Mouse (Mus musculus): ENCODE results near the gene Shisa7.
"Not testable (repeated sequence)": the region's sequence is repeated elsewhere in the genome, so short reads cannot be mapped to it uniquely, and the experiment has no call there.

Gene Shisa7

DNA sequence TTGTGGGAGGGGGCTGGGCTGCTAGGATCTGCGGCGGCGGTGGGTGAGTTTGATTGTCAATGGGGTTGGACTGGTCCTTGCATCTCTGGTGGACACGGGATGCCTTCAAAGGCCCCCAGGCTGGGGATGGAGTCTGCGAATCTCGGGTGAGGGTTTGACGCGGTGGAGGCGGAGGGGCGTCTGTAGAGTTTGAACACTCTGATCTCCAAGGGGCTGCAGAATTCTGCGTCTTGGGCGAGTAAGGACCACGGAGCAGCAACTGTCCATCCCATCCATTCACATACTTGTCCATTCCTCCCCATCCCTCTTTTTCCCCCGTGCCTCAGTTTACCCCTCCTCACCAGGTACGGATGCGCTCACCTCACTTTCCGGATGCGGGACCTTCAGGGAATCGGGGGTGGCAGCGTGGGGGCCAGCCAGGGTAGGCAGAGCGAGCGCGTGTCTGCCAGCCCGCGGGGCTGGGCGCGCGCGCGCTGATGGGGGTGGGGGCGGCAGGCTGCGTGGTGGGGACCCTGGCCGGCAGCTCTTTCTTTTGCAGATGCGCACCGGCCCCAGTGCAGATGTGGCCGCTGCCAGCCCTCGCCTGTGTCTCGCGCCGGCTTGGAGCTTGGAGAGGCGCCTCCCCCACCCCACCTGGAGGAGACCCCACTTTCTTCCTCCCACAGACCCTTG is at the start of gene Shisa7:
Shisa7 (minus strand) TSS at position 452 of the 672 bp plus-strand sequence.
- DNase-seq, result no peak

DNA sequence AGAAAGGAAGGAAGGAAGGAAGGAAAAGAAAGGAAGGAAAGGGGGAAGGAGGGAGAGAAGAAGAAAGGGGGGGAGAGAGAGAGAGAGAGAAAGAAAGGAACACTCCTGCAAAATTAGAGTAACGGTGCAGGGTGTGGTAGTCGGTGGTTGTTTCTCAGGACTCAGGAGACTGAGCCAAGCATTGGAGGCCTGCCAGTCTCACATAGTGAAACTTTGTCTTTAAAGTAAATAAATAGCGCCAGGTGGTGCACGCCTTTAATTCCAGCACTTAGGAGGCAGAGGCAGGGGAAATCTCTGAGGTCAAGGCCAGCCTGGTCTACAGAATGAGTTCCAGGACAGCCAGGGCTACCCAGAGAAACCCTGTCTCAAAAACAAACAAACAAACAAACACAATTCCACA is 42.2 kb upstream of the Shisa7 start:
- no peak for DNase-seq

DNA sequence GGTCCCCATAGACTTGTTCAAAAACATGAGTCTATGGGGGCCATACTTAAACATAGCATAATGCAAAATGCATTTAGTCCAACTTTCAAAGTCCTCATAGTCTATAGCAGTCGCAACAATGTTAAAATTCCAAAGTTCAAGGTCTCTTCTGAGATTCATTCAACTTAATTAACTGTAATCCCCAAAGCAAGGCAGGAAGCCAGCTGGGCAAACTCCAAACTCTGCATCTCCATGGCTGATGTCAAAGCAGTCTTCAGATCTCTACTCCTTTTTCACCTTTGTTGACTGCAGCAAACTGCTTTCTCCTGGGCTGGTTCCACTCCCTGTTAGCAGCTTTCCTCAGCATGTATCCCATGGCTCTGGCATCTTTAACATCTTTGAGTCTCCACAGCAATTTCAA is 34.5 kb upstream of the Shisa7 start:
- DNase-seq, result not testable (repeated sequence)

DNA sequence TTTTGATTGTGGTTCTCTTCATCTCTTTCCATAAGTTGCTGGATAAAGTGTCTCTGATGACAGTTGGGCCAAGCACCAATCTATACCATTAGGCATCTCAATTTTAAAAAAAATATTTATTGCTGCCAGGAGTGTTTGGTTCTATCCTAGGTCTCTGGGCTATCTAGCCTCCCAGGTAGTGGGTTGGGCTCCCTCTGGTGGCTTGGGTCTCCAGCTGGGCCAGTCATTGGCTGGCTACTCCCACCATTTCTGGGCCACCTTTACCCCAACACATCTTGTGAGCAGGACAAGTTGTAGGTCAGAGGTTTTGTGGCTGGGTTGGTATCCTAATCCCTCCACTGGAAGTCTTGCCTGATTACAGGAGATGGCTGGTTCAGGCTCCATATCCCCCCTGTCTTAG is 33.7 kb upstream of the Shisa7 start:
- DNase-seq, result no peak

DNA sequence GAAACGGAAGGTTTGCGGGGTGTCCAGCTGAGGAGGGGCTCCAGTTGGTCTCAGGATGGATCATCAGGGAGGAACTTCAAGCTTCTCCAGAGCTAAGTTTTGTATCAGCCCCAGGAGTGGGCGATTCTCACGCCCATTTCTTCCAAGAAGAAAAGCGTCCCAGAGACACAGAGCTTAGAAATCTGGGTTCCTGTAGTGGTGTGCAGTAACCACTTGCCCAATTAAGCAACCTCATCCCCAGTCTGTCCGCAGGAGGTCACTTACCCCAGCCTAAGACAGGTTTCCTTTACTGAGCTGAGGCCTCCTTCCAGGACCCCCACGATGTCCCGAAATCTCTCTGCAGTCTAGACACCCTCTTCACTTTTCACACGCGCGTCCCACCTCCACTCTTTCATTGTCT is 32.7 kb upstream of the Shisa7 start:
- no peak for DNase-seq

DNA sequence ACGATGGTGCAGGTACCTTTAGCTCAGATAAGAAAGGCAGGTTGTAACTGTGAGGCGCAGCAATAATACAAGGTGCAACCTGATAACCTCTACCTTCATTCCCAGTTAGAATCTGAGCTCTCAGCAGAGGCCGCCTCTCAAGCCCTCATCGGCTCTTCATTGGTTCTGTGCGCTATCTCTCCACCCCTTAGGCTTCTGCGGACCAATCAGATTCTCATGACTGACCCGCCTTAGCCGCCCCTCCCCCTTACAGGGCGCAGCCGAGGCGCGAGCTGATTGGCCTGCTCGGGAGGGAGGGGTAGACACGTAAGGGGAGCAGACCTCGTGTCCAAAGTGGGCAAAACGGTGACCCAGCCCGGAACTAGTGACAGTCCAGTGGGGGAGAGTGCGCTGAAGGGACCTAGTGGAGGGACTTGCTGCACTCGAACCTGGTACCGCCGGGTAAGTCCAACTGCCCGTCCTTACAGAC is 32.3 kb upstream of the Shisa7 start, which contains the start of gene Isoc2a:
Isoc2a (plus strand) TSS at position 401 of the 469 bp plus-strand sequence.
- peak; percentile 100 for DNase-seq

DNA sequence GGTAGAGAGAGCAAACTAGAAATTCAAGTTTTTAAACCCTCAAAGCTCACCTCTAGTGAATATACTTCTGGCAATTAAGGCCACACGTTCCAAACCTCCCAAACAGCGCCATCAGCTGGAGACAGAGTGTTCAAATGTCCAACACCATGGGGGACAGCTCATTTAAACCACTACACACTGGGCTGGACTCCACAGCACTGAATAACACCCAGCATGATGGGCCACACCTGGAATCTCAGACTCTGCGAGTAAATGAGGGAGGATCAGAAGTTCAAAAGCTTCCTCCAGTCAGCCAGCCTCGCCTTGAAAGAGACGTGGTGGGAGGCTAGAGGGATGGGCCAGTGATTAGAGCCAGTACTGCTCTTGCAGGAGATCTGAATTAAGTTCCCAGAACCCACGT is 25.6 kb upstream of the Shisa7 start, which contains the start of gene Isoc2b:
Isoc2b (minus strand) TSS at position 126 of the 400 bp plus-strand sequence.
- peak; percentile 80 for DNase-seq

DNA sequence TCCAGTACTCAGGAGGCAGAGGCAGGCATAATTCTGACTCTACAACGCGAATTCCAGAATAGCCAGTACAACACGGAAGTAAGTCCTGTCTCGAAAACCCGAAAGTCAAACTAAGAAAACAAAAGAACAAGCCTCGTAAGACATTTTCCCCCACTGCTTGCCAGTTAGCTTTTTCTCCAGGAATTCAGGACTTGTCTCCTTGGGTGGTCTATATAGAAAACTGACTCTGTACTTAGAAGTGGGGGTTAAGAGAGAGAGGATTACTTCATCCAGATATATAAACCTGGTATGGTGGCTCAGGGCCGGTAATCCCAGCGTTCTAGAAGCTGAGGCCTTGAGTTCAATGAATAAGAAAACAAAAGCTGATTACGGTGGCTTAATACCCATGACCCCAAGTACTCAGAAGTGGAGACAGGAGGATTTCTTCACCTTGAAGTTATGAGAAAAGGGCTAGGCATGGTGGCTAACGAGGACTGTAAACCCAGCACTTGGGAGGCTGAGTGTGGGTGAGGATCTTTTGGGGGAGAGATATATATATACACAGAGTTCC is 22.2 kb upstream of the Shisa7 start:
- no peak for DNase-seq

DNA sequence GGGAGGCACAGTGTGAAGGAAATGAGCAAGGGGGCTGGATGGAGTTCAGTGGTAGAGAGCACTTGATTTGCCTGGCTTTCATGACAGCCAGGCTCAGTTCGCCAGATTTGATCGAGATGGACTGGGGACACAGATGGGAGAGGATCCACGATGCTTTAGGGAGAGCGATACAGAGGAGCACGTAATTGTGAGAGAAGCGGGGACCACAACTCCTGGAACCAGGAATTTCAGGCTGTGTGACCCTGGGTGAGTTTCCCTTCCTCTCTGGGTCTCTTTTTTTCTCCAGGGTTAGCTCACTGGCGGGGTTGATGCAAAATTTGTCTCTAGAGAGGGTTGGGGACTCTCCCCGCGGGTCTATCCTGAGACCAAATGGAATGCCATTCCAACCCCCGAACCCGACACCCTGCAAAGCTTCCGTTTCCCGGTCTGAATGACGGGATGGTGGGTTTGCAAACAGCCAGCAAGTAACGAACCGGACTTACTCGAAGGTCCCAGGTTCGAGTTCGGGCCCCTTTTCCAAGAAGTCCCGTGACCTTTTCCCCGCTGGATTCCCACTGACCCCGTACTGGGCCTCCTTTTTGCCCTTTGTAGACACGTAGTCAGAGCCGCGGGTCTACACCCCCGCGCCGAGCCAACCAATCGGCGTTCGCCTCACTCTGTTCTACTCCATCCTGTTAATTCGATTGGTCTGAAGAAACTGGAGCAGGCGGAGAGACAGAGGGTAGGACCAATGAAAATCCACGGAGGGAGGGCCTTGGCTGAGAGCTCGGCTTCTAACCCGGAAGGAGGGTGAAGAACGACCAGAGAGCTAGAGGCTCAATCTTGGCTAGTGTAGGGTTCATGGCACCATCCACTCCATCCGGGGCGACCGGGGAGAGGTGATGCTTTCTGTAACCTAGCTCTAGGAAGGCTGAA is 21.3 kb upstream of the Shisa7 start:
- peak; percentile 100 for DNase-seq

DNA sequence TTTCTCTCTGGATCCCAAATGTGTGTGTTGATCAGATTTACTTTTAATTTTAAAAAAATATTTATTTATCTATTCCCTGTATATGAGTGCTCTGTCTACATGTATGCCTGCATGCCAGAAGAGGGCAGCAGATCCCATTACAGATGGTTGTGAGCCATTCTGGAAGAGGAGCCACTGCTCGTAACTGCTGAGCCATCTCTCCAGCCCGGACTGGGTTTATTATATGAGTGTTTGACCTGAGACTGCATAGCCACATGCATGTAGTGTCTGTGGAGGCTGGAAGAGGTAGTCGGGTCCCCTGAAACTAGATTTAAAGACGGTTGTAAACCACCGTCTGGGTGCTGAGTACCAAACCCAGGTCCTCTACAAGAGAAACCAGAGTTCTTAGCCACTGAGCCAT is 20.6 kb upstream of the Shisa7 start:
- peak; percentile 93 for DNase-seq

DNA sequence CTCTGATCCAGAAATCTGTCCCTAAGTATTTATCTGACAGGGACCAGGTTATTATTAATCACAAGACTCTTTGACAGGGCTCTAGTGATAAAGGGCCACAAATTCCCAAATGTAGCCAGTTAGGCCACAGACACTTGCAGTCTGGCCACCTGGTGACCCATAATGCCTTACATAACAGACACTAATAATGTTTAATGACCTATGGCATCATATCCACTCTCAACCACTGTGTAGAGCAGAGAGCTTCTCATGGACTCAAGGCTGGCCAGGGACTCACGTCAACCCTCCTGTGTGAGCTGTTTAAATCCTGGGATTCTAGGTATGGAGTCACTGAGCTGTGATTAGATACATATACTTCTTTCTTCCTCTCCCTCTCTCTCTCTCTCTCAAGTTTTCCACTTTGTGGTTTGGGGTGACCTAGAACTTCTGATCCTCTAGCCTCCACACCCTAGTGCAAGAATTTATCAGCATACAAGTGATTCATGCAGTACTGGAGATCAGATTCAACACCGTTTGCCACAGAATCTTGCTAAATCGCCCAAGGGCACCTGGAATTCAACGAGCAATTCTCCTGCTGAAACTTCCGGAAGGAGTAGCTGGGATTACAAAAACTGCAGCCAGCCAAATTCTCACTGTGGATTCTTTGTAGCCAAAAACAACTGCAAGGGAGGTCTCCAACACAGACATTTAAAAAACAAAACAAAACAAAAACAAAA is 19.8 kb upstream of the Shisa7 start:
- peak; percentile 77 for DNase-seq

DNA sequence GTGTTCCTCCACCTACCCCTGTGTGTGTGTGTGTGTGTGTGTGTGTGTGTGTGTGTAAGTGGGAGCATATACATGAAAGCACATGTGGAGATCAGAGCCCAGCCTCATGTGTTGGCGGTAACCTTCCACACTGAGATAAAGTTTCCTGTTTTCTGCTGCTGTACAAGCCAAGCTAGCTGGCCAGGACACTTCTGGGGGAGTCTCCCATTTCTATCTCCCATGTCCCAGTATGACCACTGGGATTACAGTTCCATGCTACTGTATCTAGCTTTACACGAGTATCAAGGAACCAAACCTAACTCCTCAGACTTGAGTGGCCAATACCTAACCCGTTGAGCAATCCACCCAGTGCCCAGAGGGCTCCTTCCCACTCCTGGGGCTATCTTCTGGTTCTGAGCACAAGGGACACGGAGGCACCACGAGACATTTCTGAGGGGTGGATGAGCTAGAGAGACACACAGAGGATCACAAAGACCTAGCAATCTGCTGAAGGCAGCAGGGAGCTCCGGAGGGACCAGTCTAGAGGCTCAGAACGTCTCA is 19.1 kb upstream of the Shisa7 start:
- DNase-seq, result peak; percentile 91

DNA sequence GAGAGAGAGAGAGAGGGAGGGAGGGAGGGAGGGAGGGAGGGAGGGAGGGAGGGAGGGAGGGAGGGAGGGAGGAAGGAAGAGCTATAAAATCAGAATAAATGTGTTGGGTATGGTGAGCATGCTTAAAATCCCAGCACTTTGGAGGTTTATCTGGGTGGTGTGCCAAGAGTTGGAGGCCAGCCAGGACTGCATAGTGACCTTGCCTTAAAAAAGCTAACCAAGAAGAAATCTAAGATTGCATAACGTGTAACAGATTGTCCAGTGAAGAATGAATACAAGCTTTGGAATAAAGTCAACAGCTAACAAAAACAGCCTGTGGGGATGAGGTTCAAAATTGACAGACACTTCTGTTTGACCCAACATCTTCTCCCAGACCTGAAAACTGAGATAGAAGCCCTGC is 18.5 kb upstream of the Shisa7 start:
- DNase-seq, result peak; percentile 96

DNA sequence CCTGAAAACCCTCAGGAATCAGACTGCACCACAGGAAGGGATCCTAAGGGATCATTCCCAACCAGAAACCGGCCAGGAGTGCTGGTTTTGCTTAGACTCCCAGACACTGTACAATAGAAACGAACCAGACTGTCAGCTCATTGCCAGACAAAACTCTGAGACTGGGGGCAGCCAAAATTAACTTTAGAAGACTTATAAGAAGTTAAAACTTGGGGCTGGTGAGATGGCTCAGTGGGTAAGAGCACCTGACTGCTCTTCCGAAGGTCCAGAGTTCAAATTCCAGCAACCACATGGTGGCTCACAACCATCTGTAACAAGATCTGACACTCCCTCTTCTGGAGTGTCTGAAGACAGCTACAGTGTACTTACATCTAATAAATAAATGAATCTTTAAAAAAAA is 16.4 kb upstream of the Shisa7 start:
- DNase-seq, result not testable (repeated sequence)

DNA sequence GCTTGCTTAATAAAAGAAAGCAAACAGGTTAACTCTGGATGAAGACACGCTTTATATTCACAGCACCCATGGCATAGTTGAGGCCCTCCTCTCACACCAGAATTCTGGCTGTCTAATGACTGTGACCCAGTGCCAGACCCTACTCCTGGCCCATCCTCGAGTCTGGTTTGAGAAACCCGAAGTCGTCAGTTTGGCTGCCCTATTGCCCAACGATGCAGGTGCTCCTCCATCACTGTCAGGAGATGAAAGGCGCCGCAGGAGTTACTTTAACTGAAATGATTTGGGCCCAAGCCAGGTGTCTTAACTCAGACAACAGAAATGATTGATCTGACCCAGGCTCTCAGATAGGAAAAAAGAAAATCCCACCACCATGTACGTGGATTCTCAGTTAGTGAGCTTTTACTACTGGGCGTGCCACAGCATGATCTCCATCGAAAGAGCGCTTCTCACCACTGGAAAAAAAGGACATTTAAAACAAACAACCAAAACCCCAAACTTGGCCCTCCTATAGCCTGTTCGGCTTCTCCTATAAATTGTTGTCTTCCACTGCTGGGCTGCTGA is 15.0 kb upstream of the Shisa7 start:
- peak; percentile 82 for DNase-seq

DNA sequence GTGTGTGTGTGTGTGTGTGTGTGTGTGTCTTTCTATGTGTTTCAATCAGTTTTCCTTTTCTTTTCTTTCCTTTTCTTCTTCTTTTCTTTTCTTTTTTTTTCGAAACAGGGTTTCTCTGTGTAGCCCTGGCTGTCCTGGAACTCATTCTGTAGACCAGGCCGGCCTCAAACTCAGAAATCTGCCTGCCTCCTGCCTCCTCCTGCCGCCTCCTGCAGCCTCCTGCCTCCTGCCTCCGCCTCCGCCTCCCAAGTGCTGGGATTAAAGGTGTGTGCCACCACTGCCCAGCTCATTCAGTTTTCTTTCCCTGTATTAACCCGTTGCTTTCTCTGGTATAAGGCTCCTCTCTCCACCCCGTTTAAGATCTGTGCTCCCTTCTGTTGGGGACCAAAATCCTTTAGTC is 12.8 kb upstream of the Shisa7 start:
- DNase-seq, result no peak

DNA sequence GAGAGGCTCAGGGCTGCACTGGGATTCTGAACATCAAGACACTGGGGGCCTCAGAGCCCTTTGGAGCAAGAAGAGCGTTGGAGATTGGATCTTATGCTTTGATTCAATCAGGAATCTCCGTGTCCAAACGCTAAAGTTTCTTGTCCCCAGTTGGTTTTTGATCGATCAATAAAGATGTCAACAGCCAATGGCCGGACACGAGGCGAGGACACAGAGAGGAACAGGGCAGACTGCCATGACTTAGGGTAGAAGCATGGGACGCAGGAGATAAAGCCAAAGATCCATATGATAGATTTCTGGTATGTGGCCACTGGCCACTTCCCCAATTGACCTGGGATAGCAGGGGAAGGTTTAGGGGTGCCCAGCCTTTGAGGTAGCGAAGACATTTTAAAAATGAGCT is 12.0 kb upstream of the Shisa7 start:
- peak; percentile 74 for DNase-seq

DNA sequence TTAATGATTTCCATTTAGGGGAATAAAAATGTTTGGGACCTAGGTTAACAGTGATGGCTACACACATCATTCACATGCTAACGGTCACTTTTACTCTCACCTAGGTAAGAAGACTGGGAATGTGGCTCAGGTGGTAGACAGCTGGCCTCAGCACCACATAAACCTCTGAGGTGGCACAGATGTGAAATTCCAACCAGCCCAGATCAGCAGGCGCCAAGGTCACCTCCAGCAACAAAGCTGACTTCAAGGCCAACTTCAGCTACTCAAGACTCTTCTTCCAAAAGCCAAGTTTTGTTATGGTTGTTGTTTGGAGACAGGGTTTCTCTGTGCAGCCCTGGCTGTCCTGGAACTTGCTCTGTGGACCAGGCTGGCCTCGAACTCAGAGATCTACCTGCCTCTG is 9.1 kb upstream of the Shisa7 start:
- DNase-seq, result peak; percentile 86

DNA sequence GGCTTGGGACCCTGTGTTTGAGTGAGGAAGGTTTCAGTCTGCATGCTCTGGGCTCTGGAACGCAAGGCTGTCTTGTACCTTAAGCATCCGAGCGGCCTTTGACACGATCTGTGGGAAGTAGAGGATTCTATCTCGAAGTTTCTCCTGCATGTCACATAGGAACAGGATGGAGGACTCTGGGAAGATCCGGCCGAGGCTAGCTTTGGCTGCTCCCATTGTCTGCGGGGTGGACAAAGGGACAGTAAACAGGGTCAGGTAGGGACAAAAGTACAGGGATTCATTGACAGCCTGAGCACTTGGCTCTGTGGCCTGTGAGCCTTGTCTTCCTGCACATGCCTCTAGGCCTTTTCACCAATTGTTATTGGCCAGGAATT is 6.8 kb upstream of the Shisa7 start:
- DNase-seq, result peak; percentile 86

DNA sequence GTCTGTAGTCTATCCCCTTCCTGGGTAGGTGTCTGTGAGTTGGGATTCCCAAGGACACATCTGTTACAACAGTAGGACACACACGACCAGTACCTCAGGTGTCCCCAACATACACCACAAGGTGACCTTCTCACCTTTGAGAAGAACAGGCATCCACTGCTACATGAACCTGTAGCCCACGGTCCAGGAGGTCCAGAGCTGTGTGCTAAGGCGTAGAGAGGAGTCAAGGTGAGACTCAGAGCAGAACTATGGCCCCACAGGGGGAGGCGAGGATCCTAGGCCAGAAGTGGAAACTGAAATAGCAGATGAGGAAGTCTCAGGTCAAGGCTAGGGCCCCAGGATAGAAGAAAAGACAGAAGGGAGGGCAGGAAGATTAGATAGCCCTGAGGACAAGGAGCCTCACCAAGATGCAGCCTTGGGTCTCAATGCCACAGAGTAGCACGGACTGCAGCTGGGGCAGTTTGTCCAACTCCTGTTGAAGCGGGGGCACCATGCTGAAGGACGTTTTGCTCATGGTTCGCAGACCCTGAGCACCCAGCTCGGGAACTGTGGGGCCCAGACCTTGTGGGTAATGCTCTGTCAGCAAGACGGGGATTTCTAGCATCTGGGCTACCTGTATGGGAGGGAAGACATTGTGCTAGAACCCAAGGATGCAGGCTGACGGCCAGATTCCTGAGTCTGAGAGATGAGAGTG is 6.3 kb upstream of the Shisa7 start:
- DNase-seq, result peak; percentile 87

DNA sequence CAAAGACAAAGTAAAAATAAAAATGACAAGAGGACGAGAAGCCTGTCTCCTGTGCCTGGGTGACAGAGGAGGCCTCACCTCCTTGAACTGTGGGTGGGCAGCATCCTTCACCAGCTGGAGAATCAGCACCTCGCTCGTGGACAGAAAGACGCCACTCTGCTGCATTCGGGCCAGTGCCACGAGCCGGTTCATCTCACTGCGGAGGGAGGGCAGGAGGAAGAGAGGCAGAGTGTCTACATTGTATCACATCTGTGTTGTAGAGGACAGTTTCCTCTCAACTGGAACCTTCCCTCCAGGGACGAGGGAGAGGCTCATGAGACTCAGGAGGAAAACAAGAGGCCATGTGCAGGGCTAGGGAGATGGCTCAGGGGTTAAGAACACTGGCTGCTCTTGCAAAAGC is 4.9 kb upstream of the Shisa7 start:
- DNase-seq, result no peak

DNA sequence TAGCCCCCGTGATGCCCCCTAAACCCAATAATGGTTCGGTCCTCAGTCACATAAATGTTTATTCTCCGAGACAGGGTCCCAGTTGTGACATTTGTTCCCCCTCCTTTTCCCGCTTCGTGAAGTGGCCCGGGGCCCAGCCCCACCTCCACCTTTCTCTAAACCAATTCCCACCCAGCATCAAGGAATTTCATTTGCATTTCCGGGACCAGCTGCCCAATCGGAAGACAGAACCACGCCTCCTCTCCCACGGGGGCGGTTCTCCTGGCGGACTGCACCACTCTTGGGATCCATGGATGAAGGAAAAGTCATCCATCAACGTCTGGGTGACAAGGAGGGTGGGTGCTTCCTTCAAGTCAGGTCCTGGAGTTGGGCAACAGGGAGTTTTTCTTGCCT is 417 bp upstream of the Shisa7 start:
- peak; percentile 92 for DNase-seq

Measured in heart, adult 11 months (tissue).